Mouse (Mus musculus) ES-Bruce4 (cell line): ENCODE measurements at regions not wholly inside any gene's neighbourhood (a gene's known extent, or its start where the extent isn't known, plus 50 kb on each side); places are given as distances from the start of the nearest gene placed in this dataset.

ENCODE experiments used
- H3K27ac ChIP-seq: 2 replicates; pipeline ENCODE4 v1.5.1; 2012; ENCODE audit warnings: low read length, inconsistent platforms; ENCODE audit not compliant: insufficient read depth
- H3K27me3 ChIP-seq: 2 replicates; pipeline ENCODE4 v1.6.1; 2012; ENCODE audit warnings: mild to moderate bottlenecking, low read length, inconsistent platforms; ENCODE audit not compliant: control insufficient read depth, poor library complexity, insufficient read depth, severe bottlenecking
- H3K36me3 ChIP-seq: 2 replicates; pipeline ENCODE4 v1.6.1; 2012; ENCODE audit warnings: inconsistent platforms, mild to moderate bottlenecking, low read length, moderate library complexity; ENCODE audit not compliant: control insufficient read depth, poor library complexity, insufficient read depth, severe bottlenecking
- H3K4me1 ChIP-seq: one replicate; pipeline ENCODE4 v1.8.1; 2011; ENCODE audit warnings: low read length; ENCODE audit not compliant: control insufficient read depth, insufficient read depth
- H3K4me3 ChIP-seq: 2 replicates; pipeline ENCODE4 v1.5.1; 2011; ENCODE audit warnings: low read depth, mild to moderate bottlenecking, low read length
- H3K9ac ChIP-seq: 2 replicates; pipeline ENCODE4 v1.6.1; 2012; ENCODE audit warnings: low read depth, mild to moderate bottlenecking, inconsistent platforms; ENCODE audit not compliant: poor library complexity, severe bottlenecking
- H3K9me3 ChIP-seq: replicated peaks from 2 replicates; pipeline ENCODE4 v1.6.1; 2012; ENCODE audit warnings: mild to moderate bottlenecking, low read length, inconsistent platforms; ENCODE audit not compliant: control insufficient read depth, poor library complexity, insufficient read depth, severe bottlenecking
- CTCF ChIP-seq: IDR thresholded peaks from one replicate; pipeline ENCODE4 v1.8.1; 2011; ENCODE audit warnings: low read depth, low read length
- EP300 ChIP-seq: IDR thresholded peaks from 2 replicates; pipeline ENCODE4 v1.6.1; 2011; ENCODE audit warnings: low read depth, low read length; ENCODE audit not compliant: insufficient read depth
- POLR2A ChIP-seq: IDR thresholded peaks from one replicate; pipeline ENCODE4 v1.8.1; 2011; ENCODE audit warnings: low read length; ENCODE audit not compliant: insufficient read depth

GRCm38 (mm10) chr14:17081904-17082303 lies 262.9 kb upstream of the Rarb start:
- Histone ChIP-seq H3K27ac (no peak overlapping the region), H3K9me3 (no peaks in the 10 kb centered on the region), H3K27me3 (no peaks in the 10 kb centered on the region), H3K4me1 (no peaks in the 10 kb centered on the region), H3K4me3 (no peak overlapping the region), H3K9ac (no peak overlapping the region), H3K36me3 (no peaks in the 10 kb centered on the region)
- no peak for TF ChIP-seq EP300

DNA sequence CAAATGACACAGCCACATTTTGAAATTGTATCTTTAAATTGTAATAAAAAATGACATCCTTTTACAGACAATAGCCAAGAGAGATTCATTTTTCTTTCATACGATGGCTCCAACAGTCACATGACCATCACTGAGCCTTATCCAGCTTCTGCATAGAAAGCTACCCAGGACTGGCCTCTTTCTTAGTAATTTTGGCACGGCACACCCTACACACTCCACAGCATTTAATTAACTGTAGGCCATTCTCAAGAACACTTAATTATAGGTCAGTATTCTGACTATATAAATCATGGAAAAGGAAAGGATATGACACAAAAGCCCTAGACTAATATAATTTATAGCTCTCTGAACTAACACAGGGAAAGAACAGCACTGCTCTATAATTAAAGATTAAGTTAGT lies 260.6 kb upstream of the Rarb start:
- TF ChIP-seq POLR2A, result no peak
- no peak for TF ChIP-seq CTCF
- TF ChIP-seq EP300, result no peak
- Histone ChIP-seq H3K4me1 (no peaks in the 10 kb centered on the region), H3K27ac (no peak overlapping the region), H3K9ac (no peak overlapping the region), H3K4me3 (no peak overlapping the region), H3K27me3 (no peaks in the 10 kb centered on the region), H3K9me3 (no peaks in the 10 kb centered on the region), H3K36me3 (no peaks in the 10 kb centered on the region)

DNA sequence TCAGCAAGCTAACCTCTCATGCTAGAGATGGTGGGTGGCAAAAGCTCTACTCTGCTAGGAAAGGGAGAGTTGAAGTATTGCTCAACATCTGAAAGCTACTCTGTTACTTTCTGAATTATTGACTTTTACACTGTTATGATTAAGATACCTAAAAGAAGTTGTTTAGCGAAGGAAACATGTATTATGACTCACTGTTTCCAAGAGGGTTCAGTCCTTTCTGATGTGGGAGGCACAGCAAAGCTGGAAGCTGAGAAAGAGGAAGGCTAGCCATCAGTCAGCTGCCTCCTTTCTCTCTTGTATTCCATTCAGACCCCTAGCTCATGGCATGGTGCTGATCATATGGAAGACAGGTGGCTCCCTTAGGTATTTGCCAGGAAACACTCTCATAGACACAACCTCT lies 242.4 kb upstream of the Rarb start:
- H3K4me3 ChIP-seq, result no peak overlapping the region
- no peaks in the 10 kb centered on the region for H3K36me3 ChIP-seq
- TF ChIP-seq POLR2A (no peak), CTCF (no peak), EP300 (no peak)
- no peak overlapping the region for H3K27ac ChIP-seq
- H3K27me3 ChIP-seq, result no peaks in the 10 kb centered on the region
- no peaks in the 10 kb centered on the region for H3K9me3 ChIP-seq
- H3K4me1 ChIP-seq, result no peaks in the 10 kb centered on the region
- no peak overlapping the region for H3K9ac ChIP-seq

- Histone ChIP-seq H3K4me1 (no peaks in the 10 kb centered on the region), H3K27ac (no peak overlapping the region), H3K4me3 (no peak overlapping the region), H3K9ac (no peak overlapping the region), H3K27me3 (peaks cover 1% of the 10 kb centered on the region; the same call in 1 of the 2 replicates), H3K36me3 (no peaks in the 10 kb centered on the region), H3K9me3 (no peaks in the 10 kb centered on the region)
- TF ChIP-seq EP300, result no peak
- no peak for TF ChIP-seq CTCF
- TF ChIP-seq POLR2A, result no peak
These were observed 239.5 kb upstream of the Rarb start for GRCm38 (mm10) chr14:17058438-17058837.

DNA sequence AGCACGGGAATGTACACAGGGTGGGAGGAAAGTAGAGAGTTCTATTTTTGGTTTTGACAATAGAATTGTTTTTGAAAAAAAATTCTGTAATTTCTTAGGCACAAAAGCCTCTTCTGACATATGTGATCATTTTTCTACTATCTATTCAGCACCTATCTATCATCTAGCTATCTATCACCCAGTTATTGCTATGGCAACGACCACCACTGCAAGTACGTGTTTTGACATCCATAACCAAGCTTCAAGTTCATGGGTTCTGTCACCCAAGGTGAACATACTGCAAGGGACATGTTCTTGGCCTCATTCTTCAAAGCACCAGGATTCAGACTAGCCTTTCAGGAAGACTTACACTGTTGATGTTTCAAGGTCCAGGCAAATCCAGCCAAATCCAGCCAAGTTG lies 238.4 kb upstream of the Rarb start:
- Histone ChIP-seq H3K9me3 (no peaks in the 10 kb centered on the region), H3K4me3 (no peak overlapping the region), H3K9ac (no peak overlapping the region), H3K4me1 (no peaks in the 10 kb centered on the region), H3K27ac (no peak overlapping the region), H3K27me3 (peaks cover 1% of the 10 kb centered on the region; the same call in 1 of the 2 replicates), H3K36me3 (no peaks in the 10 kb centered on the region)
- no peak for TF ChIP-seq CTCF
- no peak for TF ChIP-seq POLR2A
- TF ChIP-seq EP300, result no peak

DNA sequence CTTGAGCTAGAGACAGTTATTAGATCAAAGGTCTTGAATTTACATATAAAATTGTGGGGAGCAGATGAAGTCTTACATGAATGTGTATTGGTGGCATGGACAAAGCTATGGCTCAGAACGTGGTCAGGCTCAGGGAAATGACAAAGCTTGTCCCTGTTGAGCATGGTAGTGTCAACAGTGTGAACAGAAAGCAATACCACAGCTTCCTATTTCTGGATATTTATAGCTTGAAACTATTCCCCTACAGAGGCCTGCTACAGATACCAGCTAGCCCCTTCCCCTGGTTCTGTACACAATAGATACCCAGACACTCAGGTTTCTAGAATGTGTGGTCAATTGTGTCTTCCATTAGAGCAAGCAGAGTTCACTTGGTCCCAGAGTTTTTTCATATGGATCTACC lies 236.8 kb upstream of the Rarb start:
- Histone ChIP-seq H3K4me1 (no peaks in the 10 kb centered on the region), H3K27me3 (peaks cover 1% of the 10 kb centered on the region; the same call in 1 of the 2 replicates), H3K4me3 (no peak overlapping the region), H3K27ac (no peak overlapping the region), H3K9me3 (no peaks in the 10 kb centered on the region), H3K9ac (no peak overlapping the region), H3K36me3 (no peaks in the 10 kb centered on the region)
- TF ChIP-seq EP300 (no peak), CTCF (no peak), POLR2A (no peak)
